Mouse (Mus musculus) embryonic facial prominence, embryonic 10.5 days (tissue): Measurements from ENCODE around the gene Plk3. TPM values are rescaled to one million over a fixed set of nuclear protein-coding genes. Genes with fewer than 3 reads are reported as not detected.

ENCODE experiments used
- DNase-seq: peaks from one replicate; pipeline ENCODE4 v3.0.0-alpha.2; 2017; ENCODE audit warnings: low spot score
- H3K27ac ChIP-seq: fragments of 300-500 bp; sonication (generic); replicated peaks from 2 replicates; pipeline ENCODE4 v1.5.1; 2016; ENCODE audit warnings: mild to moderate bottlenecking
- H3K27me3 ChIP-seq: fragments of 300-500 bp; sonication (generic); replicated peaks from 2 replicates; pipeline ENCODE4 v1.6.1; 2016; ENCODE audit warnings: low read depth, mild to moderate bottlenecking; ENCODE audit not compliant: poor library complexity, severe bottlenecking
- H3K36me3 ChIP-seq: fragments of 300-500 bp; sonication (generic); replicated peaks from 2 replicates; pipeline ENCODE4 v1.6.1; 2016; ENCODE audit warnings: mild to moderate bottlenecking, moderate library complexity
- H3K4me1 ChIP-seq: fragments of 300-500 bp; sonication (generic); 2 replicates; pipeline ENCODE4 v1.6.1; 2016
- H3K4me3 ChIP-seq: fragments of 300-500 bp; sonication (generic); 2 replicates; pipeline ENCODE4 v1.5.1; 2016; ENCODE audit warnings: mild to moderate bottlenecking, moderate library complexity
- H3K9me3 ChIP-seq: fragments of 300-500 bp; sonication (generic); 2 replicates; pipeline ENCODE4 v1.6.1; 2016; ENCODE audit warnings: mild to moderate bottlenecking
- WGBS: fragments of 180-500 bp; shearing (Covaris S2); methylation state at CpG from one replicate; pipeline ENCODE4 v1.1.7; 2016; 5-methylcytosine and 5-hydroxymethylcytosine counted together
- polyA plus RNA-seq: library from polyadenylated mRNA; unstranded; fragments of >200 nt; fragmentation: Nextera tagmentation; extraction: Ambion mirVana; gene quantifications from 2 replicates; pipeline ENCODE4 v1.2.1, GENCODE M21; 2016

The Plk3 gene
- polyA plus RNA-seq, 1 experiment from 2014 or later: 7.9 TPM

GRCm38 (mm10) chr4:117150212-117150733 is 16.5 kb upstream of the Plk3 start:
- no peak overlapping the region for H3K4me3 ChIP-seq
- no peak for DNase-seq
- peaks cover 77% of the 10 kb centered on the region for H3K36me3 ChIP-seq
- H3K9me3 ChIP-seq: no peaks in the 10 kb centered on the region
- H3K27ac ChIP-seq: no peak overlapping the region
- 89% methylated on average over 6 of the region's 6 CpGs for WGBS
- H3K27me3 ChIP-seq: no peaks in the 10 kb centered on the region
- H3K4me1 ChIP-seq: peaks cover 23% of the 10 kb centered on the region

GRCm38 (mm10) chr4:117149291-117150211 is 15.8 kb upstream of the Plk3 start:
- peaks cover 70% of the 10 kb centered on the region for H3K36me3 ChIP-seq
- no peaks in the 10 kb centered on the region for H3K27me3 ChIP-seq
- H3K4me1 ChIP-seq: peaks cover 20% of the 10 kb centered on the region
- no peak overlapping the region for H3K4me3 ChIP-seq
- H3K9me3 ChIP-seq: no peaks in the 10 kb centered on the region
- DNase-seq: no peak
- no peak overlapping the region for H3K27ac ChIP-seq
- 75% methylated on average over 6 of the region's 6 CpGs for WGBS

- Histone ChIP-seq H3K27me3 (no peaks in the 10 kb centered on the region), H3K27ac (no peak overlapping the region), H3K9me3 (no peaks in the 10 kb centered on the region), H3K4me3 (no peak overlapping the region), H3K36me3 (peaks cover 62% of the 10 kb centered on the region), H3K4me1 (peaks cover 13% of the 10 kb centered on the region)
- 75% methylated on average over 24 of the region's 24 CpGs for WGBS
- peak; percentile 29 for DNase-seq
These were observed 15.1 kb upstream of the Plk3 start for GRCm38 (mm10) chr4:117148815-117149214.

GRCm38 (mm10) chr4:117148047-117148713 is 14.4 kb upstream of the Plk3 start:
- no peak for DNase-seq
- no peaks in the 10 kb centered on the region for H3K9me3 ChIP-seq
- H3K4me1 ChIP-seq: peaks cover 7% of the 10 kb centered on the region
- H3K4me3 ChIP-seq: no peak overlapping the region
- 88% methylated on average over 18 of the region's 18 CpGs for WGBS
- H3K36me3 ChIP-seq: peaks cover 56% of the 10 kb centered on the region
- H3K27ac ChIP-seq: no peak overlapping the region
- no peaks in the 10 kb centered on the region for H3K27me3 ChIP-seq

GRCm38 (mm10) chr4:117146176-117146575 is 12.4 kb upstream of the Plk3 start:
- peak; percentile 88 for DNase-seq
- H3K9me3 ChIP-seq: no peaks in the 10 kb centered on the region
- H3K36me3 ChIP-seq: peaks cover 37% of the 10 kb centered on the region
- H3K27ac ChIP-seq: no peak overlapping the region
- H3K4me1 ChIP-seq: peaks cover 4% of the 10 kb centered on the region; the same call in 1 of the 2 replicates
- no peaks in the 10 kb centered on the region for H3K27me3 ChIP-seq
- WGBS: 31% methylated on average over 15 of the region's 15 CpGs
- no peak overlapping the region for H3K4me3 ChIP-seq

- no peak overlapping the region for H3K27ac ChIP-seq
- 91% methylated on average over 13 of the region's 13 CpGs for WGBS
- H3K27me3 ChIP-seq: no peaks in the 10 kb centered on the region
- DNase-seq: no peak
- H3K4me3 ChIP-seq: no peak overlapping the region
- no peaks in the 10 kb centered on the region for H3K9me3 ChIP-seq
- H3K4me1 ChIP-seq: peaks cover 8% of the 10 kb centered on the region; the same call in 1 of the 2 replicates
- H3K36me3 ChIP-seq: peaks cover 27% of the 10 kb centered on the region
These were observed 11.5 kb upstream of the Plk3 start for GRCm38 (mm10) chr4:117145248-117145647.

GRCm38 (mm10) chr4:117143023-117143422 is 9.3 kb upstream of the Plk3 start:
- H3K4me3 ChIP-seq: no peak overlapping the region
- no peak for DNase-seq
- H3K27me3 ChIP-seq: no peaks in the 10 kb centered on the region
- no peaks in the 10 kb centered on the region for H3K9me3 ChIP-seq
- 73% methylated on average over 7 of the region's 7 CpGs for WGBS
- peaks cover 5% of the 10 kb centered on the region; the same call in 1 of the 2 replicates for H3K36me3 ChIP-seq
- no peak overlapping the region for H3K27ac ChIP-seq
- peaks cover 18% of the 10 kb centered on the region for H3K4me1 ChIP-seq

GRCm38 (mm10) chr4:117140613-117141012 is 6.8 kb upstream of the Plk3 start:
- Histone ChIP-seq H3K4me1 (peaks cover 27% of the 10 kb centered on the region), H3K9me3 (no peaks in the 10 kb centered on the region), H3K27me3 (no peaks in the 10 kb centered on the region), H3K36me3 (no peaks in the 10 kb centered on the region), H3K4me3 (no peak overlapping the region), H3K27ac (no peak overlapping the region)
- WGBS: 42% methylated on average over 4 of the region's 4 CpGs
- no peak for DNase-seq

GRCm38 (mm10) chr4:117139217-117139612 is 5.5 kb upstream of the Plk3 start:
- Histone ChIP-seq H3K27ac (no peak overlapping the region), H3K4me3 (no peak overlapping the region), H3K27me3 (0 out of 2 replicates have a peak, but pooled peaks cover 3% of the 10 kb centered on the region), H3K36me3 (no peaks in the 10 kb centered on the region), H3K9me3 (no peaks in the 10 kb centered on the region), H3K4me1 (peaks cover 33% of the 10 kb centered on the region)
- DNase-seq: peak; percentile 53
- WGBS: 4% methylated on average over 2 of the region's 2 CpGs

- H3K36me3 ChIP-seq: no peaks in the 10 kb centered on the region
- H3K4me3 ChIP-seq: no peak overlapping the region
- H3K4me1 ChIP-seq: peaks cover 37% of the 10 kb centered on the region
- DNase-seq: no peak
- peak overlapping the region; percentile 51 for H3K27ac ChIP-seq
- no peaks in the 10 kb centered on the region for H3K9me3 ChIP-seq
- H3K27me3 ChIP-seq: peaks cover 4% of the 10 kb centered on the region
- 71% methylated on average over 16 of the region's 17 CpGs for WGBS
These were observed 4.8 kb upstream of the Plk3 start for GRCm38 (mm10) chr4:117138295-117139216.

- Histone ChIP-seq H3K36me3 (0 out of 2 replicates have a peak, but pooled peaks cover 7% of the 10 kb centered on the region), H3K27me3 (peaks cover 29% of the 10 kb centered on the region), H3K27ac (no peak overlapping the region), H3K4me1 (peaks cover 56% of the 10 kb centered on the region), H3K4me3 (no peak overlapping the region), H3K9me3 (no peaks in the 10 kb centered on the region)
- 17% methylated on average over 8 of the region's 8 CpGs for WGBS
- no peak for DNase-seq
These were observed 2.3 kb upstream of the Plk3 start for GRCm38 (mm10) chr4:117136034-117136433.

- Histone ChIP-seq H3K9me3 (no peaks in the 10 kb centered on the region), H3K27ac (no peak overlapping the region), H3K4me1 (peaks cover 62% of the 10 kb centered on the region), H3K36me3 (peaks cover 19% of the 10 kb centered on the region), H3K27me3 (peaks cover 42% of the 10 kb centered on the region), H3K4me3 (peak overlapping the region; percentile 92)
- WGBS: 30% methylated on average over 2 of the region's 2 CpGs
- no peak for DNase-seq
These were observed 835 bp upstream of the Plk3 start for GRCm38 (mm10) chr4:117134601-117134995.
